Mouse (Mus musculus): Measurements from ENCODE around the gene Tmem82.

Gene Tmem82

GRCm38 (mm10) chr4:141617299-141617698 is 1.1 kb downstream of the Tmem82 start:
- peak; percentile 70 to 87 for DNase-seq (ENCODE audit: low spot score in 2 of 2)

- DNase-seq (ENCODE audit: low spot score in 2 of 2), result no peak
Measured at GRCm38 (mm10) chr4:141616811-141617210, 1.6 kb downstream of the Tmem82 start.

- DNase-seq (ENCODE audit: low spot score in 2 of 2), result no peak
Measured at GRCm38 (mm10) chr4:141614946-141615345, 3.5 kb downstream of the Tmem82 start.

- no peak for DNase-seq (ENCODE audit: low spot score in 2 of 2)
Measured at GRCm38 (mm10) chr4:141609538-141609937, 8.9 kb downstream of the Tmem82 start.

GRCm38 (mm10) chr4:141605861-141606260 is 12.6 kb downstream of the Tmem82 start, which contains the start of gene Fblim1:
Gene Fblim1, minus strand, starts transcription at chr4:141606096.
- no peak for DNase-seq (ENCODE audit: low spot score in 2 of 2)

- no peak for DNase-seq (ENCODE audit: low spot score in 2 of 2)
Measured at GRCm38 (mm10) chr4:141605421-141605820, 13.0 kb downstream of the Tmem82 start.

GRCm38 (mm10) chr4:141604493-141604892 is 13.9 kb downstream of the Tmem82 start:
- no peak for DNase-seq (ENCODE audit: low spot score in 2 of 2)

GRCm38 (mm10) chr4:141603921-141604320 is 14.5 kb downstream of the Tmem82 start:
- peak in 1 of 2 experiments; percentile 41 for DNase-seq (ENCODE audit: low spot score in 2 of 2)

GRCm38 (mm10) chr4:141602523-141603223 is 15.8 kb downstream of the Tmem82 start:
- DNase-seq (ENCODE audit: low spot score in 2 of 2), result no peak

GRCm38 (mm10) chr4:141601148-141601862 is 17.1 kb downstream of the Tmem82 start:
- peak in 1 of 2 experiments; percentile 60 for DNase-seq (ENCODE audit: low spot score in 2 of 2)

GRCm38 (mm10) chr4:141600364-141600763 is 18.1 kb downstream of the Tmem82 start:
- DNase-seq (ENCODE audit: low spot score in 2 of 2), result peak in 1 of 2 experiments; percentile 47

GRCm38 (mm10) chr4:141599251-141600141 is 18.9 kb downstream of the Tmem82 start:
- DNase-seq (ENCODE audit: low spot score in 2 of 2), result peak in 1 of 2 experiments; percentile 61

- no peak for DNase-seq (ENCODE audit: low spot score in 2 of 2)
Measured at GRCm38 (mm10) chr4:141598894-141599250, 19.6 kb downstream of the Tmem82 start.

GRCm38 (mm10) chr4:141598199-141598893 is 20.1 kb downstream of the Tmem82 start:
- DNase-seq (ENCODE audit: low spot score in 2 of 2), result peak in 1 of 2 experiments; percentile 55

GRCm38 (mm10) chr4:141596700-141597328 is 21.6 kb downstream of the Tmem82 start:
- peak in 1 of 2 experiments; percentile 52 for DNase-seq (ENCODE audit: low spot score in 2 of 2)

- peak in 1 of 2 experiments; percentile 56 for DNase-seq (ENCODE audit: low spot score in 2 of 2)
Measured at GRCm38 (mm10) chr4:141595605-141596268, 22.7 kb downstream of the Tmem82 start.

GRCm38 (mm10) chr4:141595138-141595537 is 23.3 kb downstream of the Tmem82 start:
- DNase-seq (ENCODE audit: low spot score in 2 of 2), result peak in 1 of 2 experiments; percentile 60

GRCm38 (mm10) chr4:141591547-141591946 is 26.9 kb downstream of the Tmem82 start:
- peak; percentile 45 to 79 for DNase-seq (ENCODE audit: low spot score in 2 of 2)

GRCm38 (mm10) chr4:141583919-141584318 is 34.5 kb downstream of the Tmem82 start:
- DNase-seq (ENCODE audit: low spot score in 2 of 2), result no peak

GRCm38 (mm10) chr4:141581051-141581450 is 37.4 kb downstream of the Tmem82 start:
- no peak for DNase-seq (ENCODE audit: low spot score in 2 of 2)
